Mouse (Mus musculus) stomach, embryonic 15.5 days (tissue): ENCODE measurements around the gene Gls2. TPM values are rescaled to one million over a fixed set of nuclear protein-coding genes. Genes with fewer than 3 reads are reported as not detected.
A peak's percentile ranks its signal among the peaks of the same experiment; 100 is the strongest.
"Not testable (repeated sequence)": the region's sequence is repeated elsewhere in the genome, so short reads cannot be mapped to it uniquely, and the experiment has no call there.

Source experiments
- ATAC-seq: fragments of 200-750 bp; cut with Nextera tagmentation; 2 replicates; pipeline ENCODE4 v1.8.0; 2017; ENCODE audit warnings: low read depth, moderate number of reproducible peaks, moderate TSS enrichment; ENCODE audit not compliant: insufficient read depth, low FRiP score
- H3K27ac ChIP-seq: fragments of 300-500 bp; sonication (generic); 2 replicates; pipeline ENCODE4 v1.5.1; 2015; ENCODE audit warnings: mild to moderate bottlenecking, inconsistent platforms
- H3K27me3 ChIP-seq: fragments of 300-500 bp; sonication (generic); replicated peaks from 2 replicates; pipeline ENCODE4 v1.6.1; 2015; ENCODE audit warnings: inconsistent platforms
- H3K36me3 ChIP-seq: fragments of 300-500 bp; sonication (generic); 2 replicates; pipeline ENCODE4 v1.6.1; 2015; ENCODE audit warnings: inconsistent platforms
- H3K4me1 ChIP-seq: fragments of 300-500 bp; sonication (generic); 2 replicates; pipeline ENCODE4 v1.6.1; 2015; ENCODE audit warnings: inconsistent platforms
- H3K4me2 ChIP-seq: fragments of 300-500 bp; sonication (generic); 2 replicates; pipeline ENCODE4 v1.6.1; 2015; ENCODE audit warnings: mild to moderate bottlenecking, inconsistent platforms
- H3K4me3 ChIP-seq: fragments of 300-500 bp; sonication (generic); replicated peaks from 2 replicates; pipeline ENCODE4 v1.5.1; 2015; ENCODE audit warnings: inconsistent platforms
- H3K9ac ChIP-seq: fragments of 300-500 bp; sonication (generic); 2 replicates; pipeline ENCODE4 v1.6.1; 2015; ENCODE audit warnings: inconsistent platforms
- H3K9me3 ChIP-seq: fragments of 300-500 bp; sonication (generic); 2 replicates; pipeline ENCODE4 v1.6.1; 2016; ENCODE audit warnings: inconsistent platforms
- WGBS: fragments of 180-500 bp; shearing (Covaris S2); methylation state at CpG from one replicate; pipeline ENCODE4 v1.1.7; 2015; 5-methylcytosine and 5-hydroxymethylcytosine counted together
- polyA plus RNA-seq: library from polyadenylated mRNA; unstranded; fragments of >200 nt; fragmentation: Nextera tagmentation; extraction: Ambion mirVana; gene quantifications from 2 replicates; pipeline ENCODE4 v1.2.1, GENCODE M21; 2015

Gene Gls2
- polyA plus RNA-seq, 1 experiment from 2014 or later = 4.3 TPM

GRCm38 (mm10) chr10:128179989-128180388 is 14.3 kb upstream of the Gls2 start, which contains the start of gene Rbms2:
Rbms2 (minus strand) TSS chr10:128180297.
- WGBS = 2% methylated on average over 6 of the region's 6 CpGs
- Histone ChIP-seq H3K4me3 (peak within 1 kb of the TSS; percentile 14), H3K4me2 (peak within 1 kb of the TSS; percentile 50), H3K27ac (peak within 1 kb of the TSS; percentile 80), H3K4me1 (no peaks in the 10 kb centered on the region), H3K9me3 (no peaks in the 10 kb centered on the region), H3K9ac (no peak within 1 kb of the TSS), H3K36me3 (no peaks in the 10 kb centered on the region), H3K27me3 (no peaks in the 10 kb centered on the region)
- no peak for ATAC-seq

- ATAC-seq = no peak
- Histone ChIP-seq H3K27ac (no peak overlapping the region), H3K9ac (no peak overlapping the region), H3K4me1 (no peaks in the 10 kb centered on the region), H3K4me3 (no peak overlapping the region), H3K36me3 (no peaks in the 10 kb centered on the region), H3K9me3 (no peaks in the 10 kb centered on the region), H3K27me3 (no peaks in the 10 kb centered on the region), H3K4me2 (no peak overlapping the region)
- 61% methylated on average over 2 of the region's 2 CpGs for WGBS
These were observed 10.0 kb upstream of the Gls2 start for GRCm38 (mm10) chr10:128184296-128184695.

- WGBS = 61% methylated on average over 6 of the region's 6 CpGs
- H3K4me3 ChIP-seq = no peak overlapping the region
- H3K9ac ChIP-seq = no peak overlapping the region
- no peak for ATAC-seq
- H3K27ac ChIP-seq = no peak overlapping the region
- no peaks in the 10 kb centered on the region for H3K4me1 ChIP-seq
- H3K36me3 ChIP-seq = no peaks in the 10 kb centered on the region
- H3K9me3 ChIP-seq = no peaks in the 10 kb centered on the region
- no peaks in the 10 kb centered on the region for H3K27me3 ChIP-seq
- H3K4me2 ChIP-seq = no peak overlapping the region
These were observed 8.8 kb upstream of the Gls2 start for GRCm38 (mm10) chr10:128185277-128185940.

GRCm38 (mm10) chr10:128185959-128186358 is 8.3 kb upstream of the Gls2 start:
- Histone ChIP-seq H3K4me2 (no peak overlapping the region), H3K36me3 (no peaks in the 10 kb centered on the region), H3K9me3 (no peaks in the 10 kb centered on the region), H3K4me1 (no peaks in the 10 kb centered on the region), H3K9ac (no peak overlapping the region), H3K27me3 (no peaks in the 10 kb centered on the region), H3K27ac (no peak overlapping the region), H3K4me3 (no peak overlapping the region)
- ATAC-seq = peak; percentile 47; the same call in 1 of the 2 replicates
- WGBS = 47% methylated on average over 2 of the region's 2 CpGs

GRCm38 (mm10) chr10:128187181-128187605 is 7.1 kb upstream of the Gls2 start:
- 66% methylated on average over 5 of the region's 5 CpGs for WGBS
- peak; percentile 59; the same call in 1 of the 2 replicates for ATAC-seq

GRCm38 (mm10) chr10:128188242-128188877 is 5.9 kb upstream of the Gls2 start:
- WGBS = 45% methylated on average over 2 of the region's 2 CpGs
- Histone ChIP-seq H3K27ac (no peak overlapping the region), H3K9me3 (no peaks in the 10 kb centered on the region)

More at GRCm38 (mm10) chr10:128187181-128187605, 7.1 kb upstream of the Gls2 start:
- H3K27me3 ChIP-seq = no peaks in the 10 kb centered on the region
- no peak overlapping the region for H3K4me3 ChIP-seq
- H3K9ac ChIP-seq = no peak overlapping the region
- H3K4me2 ChIP-seq = no peak overlapping the region
- no peaks in the 10 kb centered on the region for H3K4me1 ChIP-seq
- H3K9me3 ChIP-seq = no peaks in the 10 kb centered on the region
- no peaks in the 10 kb centered on the region for H3K36me3 ChIP-seq
- H3K27ac ChIP-seq = no peak overlapping the region

GRCm38 (mm10) chr10:128191472-128191871 is 2.8 kb upstream of the Gls2 start:
- ATAC-seq = no peak
- Histone ChIP-seq H3K4me2 (no peak overlapping the region), H3K27me3 (peaks cover 8% of the 10 kb centered on the region), H3K9ac (no peak overlapping the region), H3K36me3 (no peaks in the 10 kb centered on the region), H3K27ac (no peak overlapping the region), H3K4me1 (peaks cover 7% of the 10 kb centered on the region), H3K4me3 (no peak overlapping the region), H3K9me3 (no peaks in the 10 kb centered on the region)
- 56% methylated on average over 2 of the region's 2 CpGs for WGBS

More at GRCm38 (mm10) chr10:128188242-128188877, 5.9 kb upstream of the Gls2 start:
- Histone ChIP-seq H3K4me3 (no peak overlapping the region), H3K9ac (no peak overlapping the region), H3K4me1 (no peaks in the 10 kb centered on the region), H3K4me2 (no peak overlapping the region), H3K36me3 (no peaks in the 10 kb centered on the region), H3K27me3 (no peaks in the 10 kb centered on the region)
- ATAC-seq = no peak

GRCm38 (mm10) chr10:128192030-128192766 is 2.1 kb upstream of the Gls2 start:
- not testable (repeated sequence) for H3K36me3 ChIP-seq, H3K9ac ChIP-seq, H3K4me3 ChIP-seq, H3K4me1 ChIP-seq, H3K4me2 ChIP-seq, H3K9me3 ChIP-seq, H3K27ac ChIP-seq, H3K27me3 ChIP-seq, ATAC-seq
- WGBS = 88% methylated on average over 3 of the region's 3 CpGs

GRCm38 (mm10) chr10:128193113-128193512 is 1.1 kb upstream of the Gls2 start:
- ATAC-seq = no peak
- no peak overlapping the region for H3K4me3 ChIP-seq
- WGBS = 92% methylated on average over 6 of the region's 6 CpGs
- H3K4me2 ChIP-seq = no peak overlapping the region
- no peaks in the 10 kb centered on the region for H3K9me3 ChIP-seq
- no peak overlapping the region for H3K9ac ChIP-seq
- peaks cover 7% of the 10 kb centered on the region for H3K4me1 ChIP-seq
- no peaks in the 10 kb centered on the region for H3K36me3 ChIP-seq
- H3K27me3 ChIP-seq = peaks cover 8% of the 10 kb centered on the region
- H3K27ac ChIP-seq = no peak overlapping the region

GRCm38 (mm10) chr10:128194551-128195461 is 549 bp downstream of the Gls2 start:
- Histone ChIP-seq H3K9ac (peak overlapping the region; percentile 52), H3K4me3 (peak overlapping the region; percentile 74), H3K27me3 (peaks cover 8% of the 10 kb centered on the region), H3K36me3 (no peaks in the 10 kb centered on the region), H3K9me3 (no peaks in the 10 kb centered on the region), H3K27ac (no peak overlapping the region), H3K4me2 (peak overlapping the region; percentile 100), H3K4me1 (peaks cover 7% of the 10 kb centered on the region)
- peak; percentile 87 for ATAC-seq
- 1% methylated on average over 65 of the region's 79 CpGs for WGBS

GRCm38 (mm10) chr10:128201856-128202255 is 7.6 kb downstream of the Gls2 start:
- Histone ChIP-seq H3K4me1 (no peaks in the 10 kb centered on the region), H3K27ac (no peak overlapping the region), H3K9ac (no peak overlapping the region), H3K36me3 (no peaks in the 10 kb centered on the region), H3K27me3 (no peaks in the 10 kb centered on the region), H3K9me3 (no peaks in the 10 kb centered on the region), H3K4me3 (no peak overlapping the region), H3K4me2 (no peak overlapping the region)
- peak; percentile 69 for ATAC-seq
- 64% methylated on average over 6 of the region's 6 CpGs for WGBS
